Mouse (Mus musculus): ENCODE measurements around the gene Dlx4. TPM values are rescaled to one million over a fixed set of nuclear protein-coding genes. Genes with fewer than 3 reads are reported as not detected.

Gene Dlx4
- polyA plus RNA-seq, 1 experiment = not detected

GRCm38 (mm10) chr11:95096608-95097373 is 49.3 kb downstream of the Dlx4 start:
- Histone ChIP-seq H3K4me3 (ENCODE audit: insufficient read depth, low read depth, low read length) (no peak overlapping the region), H3K36me3 (ENCODE audit: control insufficient read depth, insufficient read depth, low read length) (no peaks in the 10 kb centered on the region), H3K27me3 (replicated peaks; ENCODE audit: control insufficient read depth, insufficient read depth, low read length) (no peaks in the 10 kb centered on the region), H3K27ac (ENCODE audit: insufficient read depth, low read depth, low read length) (no peak overlapping the region), H3K4me1 (ENCODE audit: control insufficient read depth, insufficient read depth, low read length) (peaks cover 7% of the 10 kb centered on the region; the same call in 1 of the 2 replicates)
- no peak for TF ChIP-seq CTCF (conservative IDR thresholded peaks at IDR 0.05; ENCODE audit: insufficient read depth, insufficient read length, low read depth, low read length)
- TF ChIP-seq POLR2A (IDR thresholded peaks at IDR 0.05; ENCODE audit: low read depth, low read length) = no peak
- WGBS = 51% methylated on average over 4 of the region's 4 CpGs
- DNase-seq = no peak

GRCm38 (mm10) chr11:95095596-95095995 is 50.5 kb downstream of the Dlx4 start:
- no peak overlapping the region for H3K27ac ChIP-seq (ENCODE audit: insufficient read depth, low read depth, low read length)
- H3K4me3 ChIP-seq (ENCODE audit: insufficient read depth, low read depth, low read length) = no peak overlapping the region
- H3K27me3 ChIP-seq (replicated peaks; ENCODE audit: control insufficient read depth, insufficient read depth, low read length) = no peaks in the 10 kb centered on the region
- no peaks in the 10 kb centered on the region for H3K4me1 ChIP-seq (ENCODE audit: control insufficient read depth, insufficient read depth, low read length)
- no peaks in the 10 kb centered on the region for H3K36me3 ChIP-seq (ENCODE audit: control insufficient read depth, insufficient read depth, low read length)
- TF ChIP-seq CTCF (conservative IDR thresholded peaks at IDR 0.05; ENCODE audit: insufficient read depth, insufficient read length, low read depth, low read length) (no peak), POLR2A (IDR thresholded peaks at IDR 0.05; ENCODE audit: low read depth, low read length) (no peak)
- DNase-seq = peak; percentile 49
- 55% methylated on average over 10 of the region's 10 CpGs for WGBS

GRCm38 (mm10) chr11:95093077-95093476 is 53.0 kb downstream of the Dlx4 start:
- no peaks in the 10 kb centered on the region for H3K27me3 ChIP-seq (replicated peaks; ENCODE audit: control insufficient read depth, insufficient read depth, low read length)
- peaks cover 4% of the 10 kb centered on the region; the same call in 1 of the 2 replicates for H3K4me1 ChIP-seq (ENCODE audit: control insufficient read depth, insufficient read depth, low read length)
- H3K36me3 ChIP-seq (ENCODE audit: control insufficient read depth, insufficient read depth, low read length) = no peaks in the 10 kb centered on the region
- H3K27ac ChIP-seq (ENCODE audit: insufficient read depth, low read depth, low read length) = no peak overlapping the region
- H3K4me3 ChIP-seq (ENCODE audit: insufficient read depth, low read depth, low read length) = no peak overlapping the region
- TF ChIP-seq CTCF (conservative IDR thresholded peaks at IDR 0.05; ENCODE audit: insufficient read depth, insufficient read length, low read depth, low read length) (no peak), POLR2A (IDR thresholded peaks at IDR 0.05; ENCODE audit: low read depth, low read length) (no peak)
- WGBS = 70% methylated on average over 5 of the region's 5 CpGs
- DNase-seq = no peak

Other genes starting within 250 kb of the Dlx4 start
- gene Col1a1, start 210.0 kb downstream of the Dlx4 start, polyA plus RNA-seq (2012; rRNA removed) = 25.3 and 29.6 TPM in 2 replicates
- 0.56 TPM in 1 of 2 replicates, not detected in the other for gene Hils1, start 178.7 kb downstream of the Dlx4 start, polyA plus RNA-seq (2012; rRNA removed)
- gene Sgca, start 169.9 kb downstream of the Dlx4 start, polyA plus RNA-seq (2012; rRNA removed) = 5.0 and 23.9 TPM in 2 replicates
- gene Ppp1r9b, start 155.2 kb downstream of the Dlx4 start, polyA plus RNA-seq (2012; rRNA removed) = 24.1 and 29.9 TPM in 2 replicates
- 3.2 and 3.7 TPM in 2 replicates for gene Samd14, start 136.4 kb downstream of the Dlx4 start, polyA plus RNA-seq (2012; rRNA removed)
- 430 and 469 TPM in 2 replicates for gene Pdk2, start 104.9 kb downstream of the Dlx4 start, polyA plus RNA-seq (2012; rRNA removed)
- gene Itga3, start 69.5 kb downstream of the Dlx4 start, polyA plus RNA-seq (2012; rRNA removed) = 48.2 and 55.4 TPM in 2 replicates
- 0.05 and 0.10 TPM in 2 replicates for gene Dlx3, start 26.1 kb downstream of the Dlx4 start, polyA plus RNA-seq (2012; rRNA removed)
- gene Tac4, start 115.3 kb upstream of the Dlx4 start, polyA plus RNA-seq (2012; rRNA removed) = 0.09 TPM in 1 of 2 replicates, not detected in the other
- gene Kat7, start 164.0 kb upstream of the Dlx4 start, polyA plus RNA-seq (2012; rRNA removed) = 27.3 and 30.0 TPM in 2 replicates
- gene Fam117a, start 190.8 kb upstream of the Dlx4 start, polyA plus RNA-seq (2012; rRNA removed) = 20.8 and 22.7 TPM in 2 replicates
- gene Slc35b1, start 238.4 kb upstream of the Dlx4 start, polyA plus RNA-seq (2012; rRNA removed) = 63.6 and 70.6 TPM in 2 replicates